Mouse (Mus musculus): ENCODE measurements around the gene Spata45.

DNA sequence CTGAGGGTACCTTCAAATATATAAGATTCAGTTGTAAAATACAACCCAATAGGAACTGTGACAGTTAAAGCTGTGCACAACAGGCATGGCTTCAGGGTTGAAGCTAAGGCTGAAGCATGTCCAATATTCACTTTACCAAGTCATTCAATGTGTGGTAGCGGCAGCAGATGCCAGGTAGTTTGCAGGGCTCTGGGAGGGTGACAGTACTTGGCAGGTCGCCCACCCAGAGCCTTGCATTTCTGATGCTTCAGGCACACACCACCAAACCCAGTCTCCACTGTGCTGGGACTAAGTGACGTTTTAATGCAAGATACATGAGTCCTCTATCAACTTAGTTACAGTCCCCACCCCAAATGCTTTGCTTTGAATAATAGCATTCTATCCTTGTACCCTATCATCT is 35.8 kb upstream of the Spata45 start:
- TF ChIP-seq HCFC1 (IDR thresholded peaks at IDR 0.05; ENCODE audit: borderline replicate concordance, insufficient read depth, low read length) = no peak
- no peak for TF ChIP-seq ZC3H11A (IDR thresholded peaks at IDR 0.05; ENCODE audit: borderline replicate concordance, low read depth, low read length)
- TF ChIP-seq MAFK (IDR thresholded peaks at IDR 0.05; ENCODE audit: insufficient read depth, low read depth, low read length) = no peak
